Mouse (Mus musculus) intestine, embryonic 15.5 days (tissue): ENCODE measurements at regions not wholly inside any gene's neighbourhood (a gene's known extent, or its start where the extent isn't known, plus 50 kb on each side); places are given as distances from the start of the nearest gene placed in this dataset.

Source experiments
- ATAC-seq: fragments of 200-750 bp; cut with Nextera tagmentation; 2 replicates; pipeline ENCODE4 v1.8.0; 2017; ENCODE audit warnings: moderate TSS enrichment, moderate library complexity
- H3K27ac ChIP-seq: fragments of 300-500 bp; sonication (generic); 2 replicates; pipeline ENCODE4 v1.5.1; 2015; ENCODE audit warnings: mild to moderate bottlenecking, inconsistent platforms
- H3K27me3 ChIP-seq: fragments of 300-500 bp; sonication (generic); replicated peaks from 2 replicates; pipeline ENCODE4 v1.6.1; 2015; ENCODE audit warnings: inconsistent platforms
- H3K36me3 ChIP-seq: fragments of 300-500 bp; sonication (generic); 2 replicates; pipeline ENCODE4 v1.6.1; 2015; ENCODE audit warnings: inconsistent platforms
- H3K4me1 ChIP-seq: fragments of 300-500 bp; sonication (generic); replicated peaks from 2 replicates; pipeline ENCODE4 v1.6.1; 2015; ENCODE audit warnings: inconsistent platforms
- H3K4me2 ChIP-seq: fragments of 300-500 bp; sonication (generic); replicated peaks from 2 replicates; pipeline ENCODE4 v1.6.1; 2015; ENCODE audit warnings: mild to moderate bottlenecking, inconsistent platforms
- H3K4me3 ChIP-seq: fragments of 300-500 bp; sonication (generic); replicated peaks from 2 replicates; pipeline ENCODE4 v1.5.1; 2015; ENCODE audit warnings: inconsistent platforms
- H3K9ac ChIP-seq: fragments of 300-500 bp; sonication (generic); 2 replicates; pipeline ENCODE4 v1.6.1; 2015; ENCODE audit warnings: inconsistent platforms
- H3K9me3 ChIP-seq: fragments of 300-500 bp; sonication (generic); 2 replicates; pipeline ENCODE4 v1.6.1; 2016; ENCODE audit warnings: inconsistent platforms
- WGBS: fragments of 180-500 bp; shearing (Covaris S2); methylation state at CpG from one replicate; pipeline ENCODE4 v1.1.7; 2015; 5-methylcytosine and 5-hydroxymethylcytosine counted together

- no peaks in the 10 kb centered on the region for H3K36me3 ChIP-seq
- WGBS: 84% methylated on average over 3 of the region's 3 CpGs
Observed at GRCm38 (mm10) chr8:115514485-115514884, 193.1 kb downstream of the Maf start.

GRCm38 (mm10) chr8:115507180-115507579, 200.4 kb downstream of the Maf start:
- Histone ChIP-seq H3K27me3 (no peaks in the 10 kb centered on the region), H3K36me3 (no peaks in the 10 kb centered on the region), H3K9me3 (no peaks in the 10 kb centered on the region), H3K9ac (no peak overlapping the region), H3K4me3 (no peak overlapping the region), H3K27ac (no peak overlapping the region), H3K4me2 (no peak overlapping the region), H3K4me1 (no peaks in the 10 kb centered on the region)
- no peak for ATAC-seq
- WGBS: 88% methylated on average over 4 of the region's 4 CpGs

More at GRCm38 (mm10) chr8:115514485-115514884, 193.1 kb downstream of the Maf start:
- Histone ChIP-seq H3K9me3 (no peaks in the 10 kb centered on the region), H3K9ac (no peak overlapping the region), H3K4me2 (no peak overlapping the region), H3K27me3 (no peaks in the 10 kb centered on the region), H3K27ac (no peak overlapping the region), H3K4me1 (no peaks in the 10 kb centered on the region), H3K4me3 (no peak overlapping the region)
- ATAC-seq: no peak

GRCm38 (mm10) chr8:115506741-115507140, 200.9 kb downstream of the Maf start:
- H3K4me1 ChIP-seq: no peaks in the 10 kb centered on the region
- H3K4me3 ChIP-seq: no peak overlapping the region
- H3K27me3 ChIP-seq: no peaks in the 10 kb centered on the region
- H3K27ac ChIP-seq: no peak overlapping the region
- 69% methylated on average over 10 of the region's 10 CpGs for WGBS
- H3K36me3 ChIP-seq: no peaks in the 10 kb centered on the region
- no peaks in the 10 kb centered on the region for H3K9me3 ChIP-seq
- no peak overlapping the region for H3K9ac ChIP-seq
- no peak overlapping the region for H3K4me2 ChIP-seq
- no peak for ATAC-seq

GRCm38 (mm10) chr8:115496016-115496415, 211.6 kb downstream of the Maf start:
- Histone ChIP-seq H3K36me3 (no peaks in the 10 kb centered on the region), H3K4me3 (no peak overlapping the region), H3K27me3 (no peaks in the 10 kb centered on the region), H3K27ac (no peak overlapping the region), H3K4me1 (no peaks in the 10 kb centered on the region), H3K9ac (no peak overlapping the region), H3K9me3 (no peaks in the 10 kb centered on the region), H3K4me2 (no peak overlapping the region)
- ATAC-seq: no peak
- 76% methylated on average over 1 of the region's 1 CpGs for WGBS

GRCm38 (mm10) chr8:115494353-115494752, 213.2 kb downstream of the Maf start:
- Histone ChIP-seq H3K9ac (no peak overlapping the region), H3K27me3 (no peaks in the 10 kb centered on the region), H3K27ac (no peak overlapping the region), H3K9me3 (no peaks in the 10 kb centered on the region), H3K4me1 (no peaks in the 10 kb centered on the region), H3K4me3 (no peak overlapping the region), H3K36me3 (no peaks in the 10 kb centered on the region), H3K4me2 (no peak overlapping the region)
- no peak for ATAC-seq
- WGBS: 82% methylated on average over 8 of the region's 8 CpGs

- H3K4me1 ChIP-seq: no peaks in the 10 kb centered on the region; the same call in 1 of the 2 replicates
- WGBS: 33% methylated on average over 3 of the region's 3 CpGs
- H3K9ac ChIP-seq: no peak overlapping the region
- no peak overlapping the region for H3K4me2 ChIP-seq
- ATAC-seq: no peak
- H3K27me3 ChIP-seq: no peaks in the 10 kb centered on the region
- no peaks in the 10 kb centered on the region for H3K9me3 ChIP-seq
- no peak overlapping the region for H3K4me3 ChIP-seq
- H3K27ac ChIP-seq: no peak overlapping the region
- no peaks in the 10 kb centered on the region for H3K36me3 ChIP-seq
Observed at GRCm38 (mm10) chr8:115486904-115487303, 220.7 kb downstream of the Maf start.

- Histone ChIP-seq H3K27ac (no peak overlapping the region), H3K4me2 (no peak overlapping the region), H3K9me3 (no peaks in the 10 kb centered on the region), H3K27me3 (no peaks in the 10 kb centered on the region), H3K9ac (no peak overlapping the region), H3K4me3 (no peak overlapping the region), H3K36me3 (no peaks in the 10 kb centered on the region), H3K4me1 (no peaks in the 10 kb centered on the region)
- no peak for ATAC-seq
- WGBS: 57% methylated on average over 7 of the region's 7 CpGs
Observed at GRCm38 (mm10) chr8:115481136-115481535, 226.5 kb downstream of the Maf start.

GRCm38 (mm10) chr8:115478406-115479060, 229.1 kb downstream of the Maf start:
- ATAC-seq: no peak
- Histone ChIP-seq H3K27ac (no peak overlapping the region), H3K4me1 (no peaks in the 10 kb centered on the region), H3K9me3 (no peaks in the 10 kb centered on the region), H3K4me3 (no peak overlapping the region), H3K36me3 (no peaks in the 10 kb centered on the region), H3K27me3 (0 out of 2 replicates have a peak, but pooled peaks cover 3% of the 10 kb centered on the region), H3K4me2 (no peak overlapping the region), H3K9ac (no peak overlapping the region)
- 66% methylated on average over 11 of the region's 11 CpGs for WGBS

GRCm38 (mm10) chr8:115476071-115476470, 231.5 kb downstream of the Maf start:
- Histone ChIP-seq H3K4me2 (no peak overlapping the region), H3K27me3 (0 out of 2 replicates have a peak, but pooled peaks cover 3% of the 10 kb centered on the region), H3K9me3 (no peaks in the 10 kb centered on the region), H3K36me3 (no peaks in the 10 kb centered on the region), H3K4me3 (no peak overlapping the region), H3K4me1 (no peaks in the 10 kb centered on the region), H3K27ac (no peak overlapping the region), H3K9ac (no peak overlapping the region)
- 91% methylated on average over 9 of the region's 9 CpGs for WGBS
- no peak for ATAC-seq

- H3K36me3 ChIP-seq: no peaks in the 10 kb centered on the region
- H3K4me3 ChIP-seq: no peak overlapping the region
- no peaks in the 10 kb centered on the region for H3K9me3 ChIP-seq
- no peaks in the 10 kb centered on the region for H3K4me1 ChIP-seq
- no peak overlapping the region for H3K9ac ChIP-seq
- H3K4me2 ChIP-seq: no peak overlapping the region
- no peak overlapping the region for H3K27ac ChIP-seq
- WGBS: 90% methylated on average over 10 of the region's 10 CpGs
- no peak for ATAC-seq
- 0 out of 2 replicates have a peak, but pooled peaks cover 3% of the 10 kb centered on the region for H3K27me3 ChIP-seq
Observed at GRCm38 (mm10) chr8:115475156-115475555, 232.4 kb downstream of the Maf start.

GRCm38 (mm10) chr8:115473974-115474373, 233.6 kb downstream of the Maf start:
- WGBS: 57% methylated on average over 8 of the region's 8 CpGs
- H3K36me3 ChIP-seq: no peaks in the 10 kb centered on the region
- ATAC-seq: no peak
- H3K9ac ChIP-seq: no peak overlapping the region
- H3K27me3 ChIP-seq: 0 out of 2 replicates have a peak, but pooled peaks cover 3% of the 10 kb centered on the region
- H3K9me3 ChIP-seq: no peaks in the 10 kb centered on the region
- H3K4me1 ChIP-seq: no peaks in the 10 kb centered on the region
- H3K27ac ChIP-seq: no peak overlapping the region
- H3K4me3 ChIP-seq: no peak overlapping the region
- no peak overlapping the region for H3K4me2 ChIP-seq

- ATAC-seq: no peak
- no peaks in the 10 kb centered on the region for H3K36me3 ChIP-seq
- 0 out of 2 replicates have a peak, but pooled peaks cover 2% of the 10 kb centered on the region for H3K27me3 ChIP-seq
Observed at GRCm38 (mm10) chr8:115466553-115466952, 241.0 kb downstream of the Maf start.

GRCm38 (mm10) chr8:115466122-115466521, 241.5 kb downstream of the Maf start:
- Histone ChIP-seq H3K4me2 (no peak overlapping the region), H3K27ac (no peak overlapping the region), H3K9ac (no peak overlapping the region), H3K9me3 (no peaks in the 10 kb centered on the region), H3K4me3 (no peak overlapping the region), H3K36me3 (no peaks in the 10 kb centered on the region), H3K4me1 (peaks cover 7% of the 10 kb centered on the region; the same call in 1 of the 2 replicates), H3K27me3 (0 out of 2 replicates have a peak, but pooled peaks cover 2% of the 10 kb centered on the region)
- no peak for ATAC-seq
- WGBS: 72% methylated on average over 7 of the region's 7 CpGs

More at GRCm38 (mm10) chr8:115466553-115466952, 241.0 kb downstream of the Maf start:
- Histone ChIP-seq H3K9ac (no peak overlapping the region), H3K27ac (no peak overlapping the region), H3K9me3 (no peaks in the 10 kb centered on the region), H3K4me1 (peaks cover 7% of the 10 kb centered on the region; the same call in 1 of the 2 replicates), H3K4me3 (no peak overlapping the region), H3K4me2 (no peak overlapping the region)
- 46% methylated on average over 9 of the region's 9 CpGs for WGBS
